Mouse (Mus musculus): ENCODE results near the gene Galp.

GRCm38 (mm10) chr7:6258232-6259220 lies 61.6 kb downstream of the Galp start:
- TF ChIP-seq POLR2A (IDR thresholded peaks at IDR 0.05; ENCODE audit: extremely low read depth, insufficient read depth, low read length) (no peak), CTCF (IDR thresholded peaks at IDR 0.05; ENCODE audit: low read depth, low read length) (no peak)
